8 mouse cellular contexts compared by ENCODE assay signal in genomic region chr7:75927537-75927936, GRCm38 (mm10).
A peak's percentile ranks its signal among the peaks of the same experiment; 100 is the strongest.
DNase-seq lines count a peak whose midpoint lies in the region; ATAC-seq lines count a peak whose summit lies in the region.
"Had no signal": no experiment of that assay in that cellular context is flagged by ENCODE, and none has a peak within 500 bp of the region (broad histone marks: within the 10 kb centered on the region; RNA-seq: fewer than 3 reads in every experiment).

No protein-coding gene starts in this region.

- H3K4me2 ChIP-seq in limb, embryonic 11.5 days (ENCODE audit: low read depth, severe bottlenecking) = no peak overlapping the region
- H3K4me2 ChIP-seq in embryonic facial prominence, embryonic 14.5 days (ENCODE audit: low read depth, low read length) = no peak overlapping the region
- H3K4me2 ChIP-seq in midbrain, embryonic 15.5 days = no peak overlapping the region
- H3K4me2 ChIP-seq: embryonic facial prominence, embryonic 13.5 days had no signal

- no peak overlapping the region for H3K9ac ChIP-seq in limb, embryonic 11.5 days (ENCODE audit: low read length)
- H3K9ac ChIP-seq in embryonic facial prominence, embryonic 14.5 days (ENCODE audit: low read depth, low read length) = no peak overlapping the region
- H3K9ac ChIP-seq in midbrain, embryonic 15.5 days = no peak overlapping the region
- H3K9ac ChIP-seq: embryonic facial prominence, embryonic 13.5 days had no signal

- ATAC-seq in limb, embryonic 11.5 days (ENCODE audit: insufficient number of reproducible peaks, low FRiP score, low TSS enrichment, low read depth) = no peak
- peak; percentile 63 for ATAC-seq in embryonic facial prominence, embryonic 14.5 days (ENCODE audit: low read depth)
- peak; percentile 87 for ATAC-seq in midbrain, embryonic 15.5 days (replicated peaks)

- no peaks in the 10 kb centered on the region for H3K9me3 ChIP-seq in limb, embryonic 11.5 days (ENCODE audit: control insufficient read depth, low read length)
- H3K9me3 ChIP-seq in limb, embryonic 10.5 days (replicated peaks) = no peaks in the 10 kb centered on the region; the same call in 1 of the 2 replicates
- peaks cover 5% of the 10 kb centered on the region for H3K9me3 ChIP-seq in embryonic facial prominence, embryonic 14.5 days (ENCODE audit: control insufficient read depth, low read length)
- 0 out of 2 replicates have a peak, but pooled peaks cover 7% of the 10 kb centered on the region for H3K9me3 ChIP-seq in midbrain, embryonic 15.5 days
- H3K9me3 ChIP-seq: embryonic facial prominence, embryonic 13.5 days had no signal

- no peaks in the 10 kb centered on the region for H3K36me3 ChIP-seq in limb, embryonic 11.5 days (ENCODE audit: control insufficient read depth, insufficient read depth, low read length)
- H3K36me3 ChIP-seq in limb, embryonic 10.5 days = no peaks in the 10 kb centered on the region
- H3K36me3 ChIP-seq in embryonic facial prominence, embryonic 14.5 days (ENCODE audit: control insufficient read depth, insufficient read depth, low read length) = no peaks in the 10 kb centered on the region
- H3K36me3 ChIP-seq in midbrain, embryonic 15.5 days (replicated peaks) = no peaks in the 10 kb centered on the region
- H3K36me3 ChIP-seq: embryonic facial prominence, embryonic 13.5 days had no signal

- 38% methylated on average over 4 of the region's 4 CpGs for WGBS in limb, embryonic 11.5 days
- WGBS in limb, embryonic 10.5 days = 37% methylated on average over 4 of the region's 4 CpGs
- WGBS in embryonic facial prominence, embryonic 14.5 days = 36% methylated on average over 4 of the region's 4 CpGs
- WGBS in midbrain, embryonic 15.5 days = 32% methylated on average over 4 of the region's 4 CpGs

- no peak overlapping the region for H3K4me3 ChIP-seq in limb, embryonic 11.5 days (ENCODE audit: low read depth, low read length)
- no peak overlapping the region for H3K4me3 ChIP-seq in limb, embryonic 10.5 days
- H3K4me3 ChIP-seq in embryonic facial prominence, embryonic 14.5 days (ENCODE audit: low read depth, low read length) = no peak overlapping the region
- H3K4me3 ChIP-seq in midbrain, embryonic 15.5 days = no peak overlapping the region
- H3K4me3 ChIP-seq: embryonic facial prominence, embryonic 13.5 days had no signal

- no peaks in the 10 kb centered on the region for H3K27me3 ChIP-seq in limb, embryonic 11.5 days (ENCODE audit: control insufficient read depth, insufficient read depth, low read length)
- no peaks in the 10 kb centered on the region for H3K27me3 ChIP-seq in limb, embryonic 10.5 days (ENCODE audit: low read depth, poor library complexity, severe bottlenecking)
- no peaks in the 10 kb centered on the region for H3K27me3 ChIP-seq in embryonic facial prominence, embryonic 14.5 days (replicated peaks; ENCODE audit: control insufficient read depth, insufficient read depth, low read length)
- no peaks in the 10 kb centered on the region for H3K27me3 ChIP-seq in midbrain, embryonic 15.5 days (replicated peaks)
- H3K27me3 ChIP-seq: embryonic facial prominence, embryonic 13.5 days had no signal

- H3K27ac ChIP-seq in limb, embryonic 11.5 days (replicated peaks; ENCODE audit: low read depth, low read length) = no peak overlapping the region
- H3K27ac ChIP-seq in limb, embryonic 10.5 days = no peak overlapping the region
- H3K27ac ChIP-seq in embryonic facial prominence, embryonic 14.5 days (replicated peaks; ENCODE audit: low read depth, low read length) = no peak overlapping the region
- no peak overlapping the region for H3K27ac ChIP-seq in midbrain, embryonic 15.5 days
- H3K27ac ChIP-seq: embryonic facial prominence, embryonic 13.5 days had no signal

- DNase-seq in limb, embryonic 11.5 days (ENCODE audit: low spot score) = peak; percentile 31
- DNase-seq in limb, embryonic 10.5 days (ENCODE audit: low spot score) = no peak
- peak; percentile 78 for DNase-seq in MN1 (ENCODE audit: low spot score)
- DNase-seq in embryonic facial prominence, embryonic 14.5 days (ENCODE audit: low spot score) = peak; percentile 76
- peak; percentile 18 to 42 for DNase-seq in kidney, postnatal 4 days
- no peak for DNase-seq in spleen, postnatal 36 days (ENCODE audit: low spot score in 2 of 2)

- H3K4me1 ChIP-seq in limb, embryonic 11.5 days (ENCODE audit: control insufficient read depth, insufficient read depth, low read length) = no peaks in the 10 kb centered on the region
- no peaks in the 10 kb centered on the region for H3K4me1 ChIP-seq in limb, embryonic 10.5 days
- no peaks in the 10 kb centered on the region for H3K4me1 ChIP-seq in embryonic facial prominence, embryonic 14.5 days (ENCODE audit: control insufficient read depth, insufficient read depth, low read length)
- no peaks in the 10 kb centered on the region for H3K4me1 ChIP-seq in midbrain, embryonic 15.5 days
- H3K4me1 ChIP-seq: embryonic facial prominence, embryonic 13.5 days had no signal

Comparison
In these comparisons a context has a peak if more than half of its experiments do, and no peak if none do; other contexts are left out.
1. DNase-seq: peak in limb, embryonic 11.5 days (single experiment), MN1 (single experiment), embryonic facial prominence, embryonic 14.5 days (single experiment) and kidney, postnatal 4 days (2 of 2); none in limb, embryonic 10.5 days (single experiment) and spleen, postnatal 36 days (0 of 2).